Mouse (Mus musculus): ENCODE data around the gene Rab3a. TPM values are rescaled to one million over a fixed set of nuclear protein-coding genes. Genes with fewer than 3 reads are reported as not detected.

Rab3a gene
- total RNA-seq, 2 experiments from 2014 or later: 44.6 to 50.4 TPM

- no peak for DNase-seq
These were observed 12.3 kb upstream of the Rab3a start for GRCm38 (mm10) chr8:70742176-70742575.

DNA sequence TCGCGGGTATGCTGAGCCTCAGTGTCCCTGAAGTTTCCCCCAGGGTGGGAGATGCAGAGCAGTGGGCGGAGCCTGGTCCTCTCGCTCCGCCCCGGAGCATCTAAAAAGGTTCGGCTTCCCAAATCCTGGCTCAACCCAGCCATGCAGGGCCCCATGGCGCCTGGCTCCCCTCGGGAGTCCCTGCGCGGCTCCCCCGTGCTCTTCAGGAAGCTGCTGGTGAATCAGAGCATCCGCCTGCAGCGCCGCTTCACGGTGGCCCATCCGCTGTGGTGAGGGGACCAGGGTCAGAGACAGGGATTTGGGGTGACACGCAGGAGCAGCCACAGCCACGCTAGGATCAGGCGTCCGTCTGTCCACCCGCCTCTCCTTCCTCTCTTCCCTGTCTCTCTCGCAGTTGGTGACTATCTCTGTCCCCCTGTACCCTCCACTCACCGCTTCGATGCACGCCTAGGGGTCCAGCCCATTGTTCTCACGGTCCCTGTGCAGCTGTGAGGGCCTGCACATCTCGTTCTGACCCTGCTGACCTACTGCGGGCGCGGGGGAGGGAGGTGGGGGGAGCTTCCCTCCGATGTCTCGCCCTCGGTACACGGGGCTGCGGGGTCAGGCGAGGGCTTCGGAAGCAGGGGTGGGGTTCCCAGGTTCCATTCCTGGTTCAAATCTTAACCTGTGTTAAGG, 11.4 kb upstream of the Rab3a start:
- no peak for DNase-seq

- DNase-seq: peak; percentile 59
These were observed 10.6 kb upstream of the Rab3a start for GRCm38 (mm10) chr8:70743656-70744590.

GRCm38 (mm10) chr8:70744806-70745205, 9.7 kb upstream of the Rab3a start:
- DNase-seq: peak; percentile 4

- DNase-seq: peak; percentile 6
These were observed 8.7 kb upstream of the Rab3a start for GRCm38 (mm10) chr8:70745691-70746220.

DNA sequence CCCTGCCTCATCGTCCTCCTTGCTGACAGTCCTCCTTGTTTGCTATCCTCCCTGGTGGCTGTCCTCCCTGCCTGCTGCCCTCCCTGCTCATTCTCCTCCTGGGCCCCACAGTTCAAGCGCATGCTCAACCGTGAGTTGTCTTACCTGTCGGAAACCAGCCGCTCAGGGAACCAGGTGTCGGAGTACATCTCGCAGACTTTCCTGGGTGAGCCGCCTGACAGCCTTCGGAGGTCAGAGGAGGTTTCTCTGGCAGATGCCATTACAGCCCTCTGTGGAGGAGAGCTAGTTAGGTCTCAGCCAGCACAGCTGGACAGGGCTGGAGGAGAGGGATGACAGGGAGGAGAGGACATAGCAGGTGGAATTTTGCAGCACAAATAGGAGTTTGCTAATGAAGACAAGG, 7.8 kb upstream of the Rab3a start:
- peak; percentile 20 for DNase-seq

- DNase-seq: peak; percentile 7
These were observed 7.1 kb upstream of the Rab3a start for GRCm38 (mm10) chr8:70747211-70747890.

- DNase-seq: peak; percentile 3
These were observed 6.0 kb upstream of the Rab3a start for GRCm38 (mm10) chr8:70748246-70749096.

DNA sequence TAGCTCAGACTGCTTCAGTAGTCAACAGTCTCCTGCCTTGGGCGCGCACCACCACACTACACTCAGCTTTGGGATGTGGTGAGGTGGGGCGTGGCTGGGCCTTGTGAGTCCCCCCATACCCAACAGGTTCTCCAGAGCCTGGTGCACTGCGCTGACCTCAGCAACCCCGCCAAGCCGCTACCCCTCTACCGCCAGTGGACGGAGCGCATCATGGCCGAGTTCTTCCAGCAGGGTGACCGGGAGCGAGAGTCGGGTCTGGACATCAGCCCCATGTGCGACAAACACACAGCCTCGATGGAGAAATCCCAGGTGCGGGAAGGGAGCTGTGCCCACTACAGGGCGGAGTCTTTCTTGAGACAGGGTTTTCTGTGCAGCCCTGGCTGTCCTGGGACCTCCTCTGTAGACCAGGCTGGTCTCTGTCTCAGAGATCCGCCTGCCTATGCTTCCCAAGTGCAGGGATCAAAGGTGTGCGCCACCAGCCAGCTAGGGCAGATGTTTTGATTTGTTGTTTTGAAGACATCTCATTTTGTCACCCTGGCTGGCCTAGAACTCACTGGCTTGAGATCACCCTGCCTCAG, 5.3 kb upstream of the Rab3a start:
- peak; percentile 7 for DNase-seq

DNA sequence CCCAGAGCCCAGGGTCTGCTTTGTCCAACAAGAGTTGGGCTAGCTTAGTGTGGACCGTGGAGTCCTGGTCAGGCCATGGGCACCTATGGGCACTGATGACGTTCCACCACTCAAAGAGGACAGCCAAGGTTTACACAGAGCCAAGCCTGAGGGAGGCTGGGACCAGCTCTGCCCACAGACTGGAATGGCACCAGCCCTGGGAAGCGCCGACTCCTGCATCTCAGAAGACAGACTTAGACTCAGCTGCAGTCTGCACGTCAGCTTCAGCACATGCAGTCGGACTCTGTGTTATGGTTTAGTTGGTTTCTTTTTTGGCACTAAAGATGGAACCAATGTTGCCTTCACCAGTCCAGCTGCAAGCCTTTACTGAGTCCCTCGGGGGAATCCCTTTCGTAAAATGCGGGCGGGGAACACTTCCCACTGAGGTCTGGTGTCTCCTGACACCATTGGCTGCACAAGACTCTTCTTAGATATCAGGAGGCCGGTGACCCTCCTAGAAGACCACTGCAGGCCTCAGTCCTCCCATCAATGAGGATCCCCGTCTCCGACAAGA, 4.3 kb upstream of the Rab3a start:
- peak; percentile 5 for DNase-seq

GRCm38 (mm10) chr8:70752000-70752764, 2.3 kb upstream of the Rab3a start:
- DNase-seq: peak; percentile 83

GRCm38 (mm10) chr8:70753151-70753550, 1.3 kb upstream of the Rab3a start:
- DNase-seq: peak; percentile 95

- DNase-seq: peak; percentile 66
These were observed 587 bp downstream of the Rab3a start for GRCm38 (mm10) chr8:70754871-70755660.

DNA sequence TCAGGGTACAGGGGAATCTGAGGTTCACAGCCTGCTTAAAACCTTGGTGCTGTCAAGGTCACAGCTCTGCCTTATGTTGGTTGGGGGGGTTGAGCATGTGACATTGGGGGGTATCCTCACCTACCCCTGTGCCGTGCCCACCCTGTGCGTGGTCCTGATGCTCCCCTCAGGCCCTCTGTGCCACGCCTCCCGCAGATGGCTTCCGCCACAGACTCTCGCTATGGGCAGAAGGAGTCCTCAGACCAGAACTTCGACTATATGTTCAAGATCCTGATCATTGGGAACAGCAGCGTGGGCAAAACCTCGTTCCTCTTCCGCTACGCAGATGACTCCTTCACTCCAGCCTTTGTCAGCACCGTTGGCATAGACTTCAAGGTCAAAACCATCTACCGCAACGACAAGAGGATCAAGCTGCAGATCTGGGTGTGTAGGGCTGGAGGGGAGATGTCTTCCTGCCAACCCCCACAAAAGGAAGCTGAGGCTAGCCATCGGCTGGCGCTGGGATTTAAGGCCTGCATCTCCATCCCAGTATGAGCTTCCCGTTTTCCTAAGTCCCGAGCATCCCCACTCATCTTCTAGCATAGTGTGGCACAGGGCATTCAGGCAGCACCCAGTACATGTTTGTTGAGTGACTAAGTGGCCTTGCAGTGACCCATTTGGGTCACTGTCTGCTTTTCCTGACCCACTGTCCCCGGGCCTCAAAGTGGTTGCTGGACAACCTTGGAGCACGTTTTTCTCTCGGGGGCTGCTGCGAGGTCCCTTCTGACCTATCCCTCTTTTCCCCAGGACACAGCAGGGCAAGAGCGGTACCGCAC, 1.4 kb downstream of the Rab3a start:
- peak; percentile 7 for DNase-seq

DNA sequence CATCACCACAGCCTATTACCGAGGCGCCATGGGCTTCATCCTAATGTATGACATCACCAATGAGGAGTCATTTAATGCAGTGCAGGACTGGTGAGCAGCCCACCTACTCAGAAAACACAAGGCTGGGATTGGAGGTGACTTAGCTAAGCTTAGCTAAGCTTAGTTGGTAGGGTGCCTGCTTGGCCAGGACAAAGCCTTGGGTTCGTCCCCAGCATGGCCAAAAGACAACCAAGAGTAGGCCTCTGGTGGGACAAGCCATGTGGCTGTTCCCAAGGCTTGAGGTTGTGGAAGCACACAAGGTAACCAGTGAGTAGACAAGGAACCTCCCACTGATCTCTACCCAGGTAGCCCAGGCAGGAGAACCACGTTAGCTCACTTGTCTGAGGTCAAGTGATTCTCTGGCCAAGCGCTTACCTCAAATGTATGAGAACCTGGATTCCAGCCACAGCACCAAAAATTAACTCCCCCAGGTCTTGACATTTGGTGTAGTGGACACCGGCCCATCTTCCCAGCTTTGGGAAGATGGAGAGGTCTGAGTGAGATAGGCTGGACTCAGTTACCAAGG, 2.1 kb downstream of the Rab3a start:
- no peak for DNase-seq

DNA sequence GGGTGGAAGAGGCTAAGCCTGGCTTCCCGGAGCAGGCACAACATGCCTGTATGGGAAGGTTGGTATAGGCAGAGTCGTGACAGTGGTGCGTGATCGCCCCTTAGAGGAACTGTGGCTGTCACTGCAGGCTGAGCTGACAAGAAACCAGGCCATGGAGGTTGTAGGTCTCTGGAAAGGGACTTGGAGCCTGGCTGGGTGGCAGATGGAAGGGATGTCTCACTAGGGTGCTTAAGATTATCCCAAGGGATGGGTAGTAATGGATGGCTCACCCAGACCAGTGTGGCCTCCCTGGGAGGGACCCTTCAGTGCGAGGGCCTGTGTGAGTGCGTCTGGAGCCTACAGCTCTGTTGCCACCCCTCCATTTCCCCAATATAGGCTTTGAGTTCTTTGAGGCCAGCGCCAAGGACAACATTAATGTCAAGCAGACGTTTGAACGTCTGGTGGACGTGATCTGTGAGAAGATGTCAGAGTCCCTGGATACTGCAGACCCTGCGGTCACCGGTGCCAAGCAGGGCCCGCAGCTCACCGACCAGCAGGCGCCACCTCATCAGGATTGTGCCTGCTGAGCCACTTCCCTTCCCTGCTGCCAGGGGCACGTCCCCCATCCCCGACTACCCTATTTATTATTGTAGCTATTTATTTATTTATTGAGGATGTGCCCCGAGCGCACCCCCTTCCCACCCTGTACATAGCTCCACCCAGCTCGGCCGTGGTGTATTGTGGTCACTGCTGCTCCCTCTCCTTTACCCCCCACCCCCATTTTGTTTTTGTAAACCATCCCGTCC, 3.2 kb downstream of the Rab3a start:
- peak; percentile 34 for DNase-seq

DNA sequence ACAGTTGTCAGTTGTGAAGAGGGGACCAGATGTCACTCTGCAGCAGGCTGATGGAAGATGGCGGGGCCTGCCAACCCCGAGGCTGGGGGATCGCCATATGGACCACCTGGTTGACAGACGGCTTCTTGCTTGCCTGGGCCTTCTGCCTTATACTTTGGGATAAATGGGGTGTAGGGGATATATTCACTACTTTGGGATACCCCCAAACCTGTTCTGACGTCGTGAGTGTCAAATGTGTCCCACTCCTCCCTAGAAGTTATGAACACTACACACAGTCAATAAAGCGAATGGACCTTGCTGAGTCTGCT, 3.8 kb downstream of the Rab3a start:
- no peak for DNase-seq
